Mouse (Mus musculus): ENCODE measurements around the gene Gtsf1.

DNA sequence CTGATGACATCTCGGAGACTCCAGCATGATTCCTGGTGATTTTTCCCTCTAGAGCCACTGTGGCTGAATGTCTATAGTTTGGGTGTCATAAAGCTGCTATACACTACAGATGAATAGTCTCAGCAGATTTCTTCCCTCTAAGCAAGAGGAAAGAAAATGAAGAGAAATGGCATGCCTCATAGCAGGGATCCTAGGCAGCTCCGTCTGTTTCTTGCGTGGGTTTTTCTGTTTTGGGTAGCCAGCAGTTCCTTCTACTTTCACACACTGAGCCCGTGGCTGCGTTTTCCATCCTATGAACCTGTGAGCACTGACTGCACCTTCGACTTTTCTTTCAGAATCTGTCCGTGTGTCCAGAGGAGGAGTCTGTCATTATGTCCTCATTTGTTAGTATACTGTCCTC, 42.9 kb upstream of the Gtsf1 start:
- no peak for TF ChIP-seq MAFK (IDR thresholded peaks at IDR 0.05; ENCODE audit: insufficient read depth, low read depth, low read length)
- TF ChIP-seq ZNF384 (IDR thresholded peaks at IDR 0.05; ENCODE audit: low read depth, low read length) = no peak
- no peak for TF ChIP-seq HCFC1 (IDR thresholded peaks at IDR 0.05; ENCODE audit: borderline replicate concordance, insufficient read depth, low read length)
- no peak for TF ChIP-seq ZC3H11A (IDR thresholded peaks at IDR 0.05; ENCODE audit: borderline replicate concordance, low read depth, low read length)

Measured in ES-E14 (cell line).